Mouse (Mus musculus) frontal cortex, postnatal 10 days (tissue): ENCODE measurements around the gene Galnt18.

Experiments
- DNase-seq, 2 experiments: peaks; one replicate each; pipeline ENCODE4 v3.0.0; 2022; ENCODE audit warnings: low spot score in 2 of 2, mixed read lengths in 1 of 2

Gene Galnt18

GRCm38 (mm10) chr7:111713828-111714600, 65.8 kb downstream of the Galnt18 start:
- DNase-seq = no peak

- DNase-seq = no peak
These were observed 67.0 kb downstream of the Galnt18 start for GRCm38 (mm10) chr7:111712797-111713196.

- DNase-seq = no peak
These were observed 68.5 kb downstream of the Galnt18 start for GRCm38 (mm10) chr7:111711045-111711808.

- DNase-seq = no peak
These were observed 69.5 kb downstream of the Galnt18 start for GRCm38 (mm10) chr7:111710311-111710710.

- DNase-seq = no peak
These were observed 71.2 kb downstream of the Galnt18 start for GRCm38 (mm10) chr7:111708563-111708962.

GRCm38 (mm10) chr7:111702961-111703360, 76.8 kb downstream of the Galnt18 start:
- no peak for DNase-seq

- no peak for DNase-seq
These were observed 78.0 kb downstream of the Galnt18 start for GRCm38 (mm10) chr7:111701788-111702187.

GRCm38 (mm10) chr7:111699446-111699845, 80.3 kb downstream of the Galnt18 start:
- DNase-seq = no peak

GRCm38 (mm10) chr7:111696226-111696625, 83.6 kb downstream of the Galnt18 start:
- DNase-seq = no peak

- DNase-seq = no peak
These were observed 85.5 kb downstream of the Galnt18 start for GRCm38 (mm10) chr7:111694312-111694711.

- DNase-seq = peak; percentile 32 to 43
These were observed 87.0 kb downstream of the Galnt18 start for GRCm38 (mm10) chr7:111692641-111693261.

GRCm38 (mm10) chr7:111680108-111680507, 99.7 kb downstream of the Galnt18 start:
- no peak for DNase-seq

- no peak for DNase-seq
These were observed 103.3 kb downstream of the Galnt18 start for GRCm38 (mm10) chr7:111676483-111676882.

GRCm38 (mm10) chr7:111672467-111672866, 107.3 kb downstream of the Galnt18 start:
- no peak for DNase-seq

- DNase-seq = no peak
These were observed 116.4 kb downstream of the Galnt18 start for GRCm38 (mm10) chr7:111663139-111664073.

GRCm38 (mm10) chr7:111658579-111658978, 121.2 kb downstream of the Galnt18 start:
- no peak for DNase-seq

- no peak for DNase-seq
These were observed 124.8 kb downstream of the Galnt18 start for GRCm38 (mm10) chr7:111655002-111655401.

- DNase-seq = no peak
These were observed 125.3 kb downstream of the Galnt18 start for GRCm38 (mm10) chr7:111654526-111654925.

- no peak for DNase-seq
These were observed 135.4 kb downstream of the Galnt18 start for GRCm38 (mm10) chr7:111644362-111644761.

- no peak for DNase-seq
These were observed 140.9 kb downstream of the Galnt18 start for GRCm38 (mm10) chr7:111638899-111639298.

GRCm38 (mm10) chr7:111638465-111638864, 141.3 kb downstream of the Galnt18 start:
- DNase-seq = no peak
